Mouse (Mus musculus) liver, embryonic 13.5 days (tissue): ENCODE results near the gene Nfkbie. TPM values are rescaled to one million over a fixed set of nuclear protein-coding genes. Genes with fewer than 3 reads are reported as not detected.

Experiments used
- ATAC-seq: fragments of 200-750 bp; cut with Nextera tagmentation; 2 replicates; pipeline ENCODE4 v1.8.0; 2017; ENCODE audit warnings: low read depth, mild to moderate bottlenecking, moderate number of reproducible peaks, moderate library complexity
- DNase-seq: peaks from one replicate; pipeline ENCODE4 v3.0.0; 2022
- H3K27ac ChIP-seq: fragments of 300-500 bp; sonication (generic); 2 replicates; pipeline ENCODE4 v1.5.1; 2015; ENCODE audit warnings: moderate library complexity, mild to moderate bottlenecking, inconsistent platforms
- H3K27me3 ChIP-seq: fragments of 300-500 bp; sonication (generic); 2 replicates; pipeline ENCODE4 v1.6.1; 2015; ENCODE audit warnings: mild to moderate bottlenecking, inconsistent platforms
- H3K36me3 ChIP-seq: fragments of 300-500 bp; sonication (generic); 2 replicates; pipeline ENCODE4 v1.6.1; 2015; ENCODE audit warnings: mild to moderate bottlenecking, inconsistent platforms
- H3K4me1 ChIP-seq: fragments of 300-500 bp; sonication (generic); replicated peaks from 2 replicates; pipeline ENCODE4 v1.6.1; 2015; ENCODE audit warnings: inconsistent platforms
- H3K4me2 ChIP-seq: fragments of 300-500 bp; sonication (generic); 2 replicates; pipeline ENCODE4 v1.6.1; 2015; ENCODE audit warnings: inconsistent platforms, mild to moderate bottlenecking, moderate library complexity
- H3K4me3 ChIP-seq: fragments of 300-500 bp; sonication (generic); replicated peaks from 2 replicates; pipeline ENCODE4 v1.5.1; 2015; ENCODE audit warnings: mild to moderate bottlenecking, inconsistent platforms
- H3K9ac ChIP-seq: fragments of 300-500 bp; sonication (generic); 2 replicates; pipeline ENCODE4 v1.6.1; 2015; ENCODE audit warnings: mild to moderate bottlenecking, inconsistent platforms
- H3K9me3 ChIP-seq: fragments of 300-500 bp; sonication (generic); replicated peaks from 2 replicates; pipeline ENCODE4 v1.6.1; 2016; ENCODE audit warnings: inconsistent platforms
- WGBS: fragments of 180-500 bp; shearing (Covaris S2); methylation state at CpG from one replicate; pipeline ENCODE4 v1.1.7; 2015; ENCODE audit not compliant: insufficient replicate concordance; 5-methylcytosine and 5-hydroxymethylcytosine counted together
- polyA plus RNA-seq: library from polyadenylated mRNA; unstranded; fragments of >200 nt; fragmentation: Nextera tagmentation; extraction: Ambion mirVana; gene quantifications from 2 replicates; pipeline ENCODE4 v1.2.1, GENCODE M21; 2015

Gene Nfkbie
- polyA plus RNA-seq, 1 experiment from 2014 or later: 1.4 TPM

DNA sequence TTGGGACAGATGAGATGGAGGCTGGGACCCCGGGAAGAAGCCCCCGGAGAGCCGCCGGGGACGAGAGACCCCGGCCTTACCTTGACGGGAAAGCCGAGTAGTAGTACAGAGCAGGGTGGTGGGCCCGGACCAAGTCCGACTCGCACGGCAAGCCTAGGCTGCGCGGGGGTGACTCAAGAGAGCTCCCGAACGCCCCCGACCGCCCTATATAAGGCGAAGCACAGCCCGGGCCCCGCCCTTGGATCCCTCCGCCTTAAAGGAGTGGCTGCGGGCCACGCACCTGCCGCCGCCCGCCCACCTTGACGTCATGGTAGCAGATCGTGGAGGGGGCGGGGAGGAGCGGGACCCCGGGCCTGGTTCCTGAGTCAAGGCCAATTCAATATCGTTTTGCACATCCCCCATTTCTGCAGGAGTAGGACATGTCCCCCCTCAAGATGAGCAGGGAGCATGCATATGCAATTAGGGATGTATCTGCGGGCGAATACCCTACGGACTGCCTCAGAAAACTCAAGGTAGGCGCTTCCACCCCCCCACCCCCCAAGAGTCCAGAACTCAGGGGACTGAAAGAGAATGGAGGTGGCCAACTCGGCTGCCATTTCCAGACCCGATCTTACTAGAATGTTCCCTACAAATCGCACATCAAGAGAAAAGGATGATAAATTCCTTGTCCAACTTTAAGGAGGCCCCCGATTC, 17.7 kb downstream of the Nfkbie start, which contains the start of gene Hsp90ab1:
TSS of gene Hsp90ab1 (minus strand) at position 185 of the 693 bp plus-strand sequence.
- Histone ChIP-seq H3K4me2 (peak within 1 kb of the TSS; percentile 97), H3K9me3 (no peaks in the 10 kb centered on the region), H3K9ac (peak within 1 kb of the TSS; percentile 98), H3K27ac (peak within 1 kb of the TSS; percentile 95), H3K4me3 (peak within 1 kb of the TSS; percentile 96), H3K27me3 (no peaks in the 10 kb centered on the region), H3K4me1 (peaks cover 69% of the 10 kb centered on the region), H3K36me3 (peaks cover 39% of the 10 kb centered on the region)
- DNase-seq (peak; percentile 96), ATAC-seq (peak; percentile 72)
- under 1% methylated on average over 41 of the region's 41 CpGs for WGBS

DNA sequence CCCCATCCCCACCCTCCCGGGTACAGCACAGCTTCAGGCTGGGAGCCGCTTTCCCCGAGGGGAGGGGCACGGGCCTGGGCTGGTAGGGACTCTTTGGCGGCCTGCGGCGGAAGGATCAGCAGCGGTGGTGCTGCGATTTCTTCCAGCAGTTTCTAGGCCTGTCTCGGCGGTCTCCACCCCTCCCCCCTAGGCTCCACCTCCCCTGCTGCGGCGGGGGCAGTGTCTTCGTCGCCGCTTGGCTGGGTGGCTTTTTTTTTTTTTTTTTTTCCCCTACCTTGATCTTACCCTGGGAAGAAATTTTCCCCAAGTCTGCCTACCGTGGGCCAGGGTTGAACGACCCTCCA, 18.2 kb downstream of the Nfkbie start:
- WGBS: under 1% methylated on average over 17 of the region's 18 CpGs
- H3K36me3 ChIP-seq: peaks cover 34% of the 10 kb centered on the region
- peak overlapping the region; percentile 96 for H3K4me3 ChIP-seq
- H3K9me3 ChIP-seq: no peaks in the 10 kb centered on the region
- ATAC-seq (peak; percentile 62), DNase-seq (peak; percentile 91)
- H3K27ac ChIP-seq: peak overlapping the region; percentile 95
- H3K9ac ChIP-seq: peak overlapping the region; percentile 98
- peak overlapping the region; percentile 97 for H3K4me2 ChIP-seq
- H3K4me1 ChIP-seq: peaks cover 69% of the 10 kb centered on the region
- H3K27me3 ChIP-seq: no peaks in the 10 kb centered on the region

DNA sequence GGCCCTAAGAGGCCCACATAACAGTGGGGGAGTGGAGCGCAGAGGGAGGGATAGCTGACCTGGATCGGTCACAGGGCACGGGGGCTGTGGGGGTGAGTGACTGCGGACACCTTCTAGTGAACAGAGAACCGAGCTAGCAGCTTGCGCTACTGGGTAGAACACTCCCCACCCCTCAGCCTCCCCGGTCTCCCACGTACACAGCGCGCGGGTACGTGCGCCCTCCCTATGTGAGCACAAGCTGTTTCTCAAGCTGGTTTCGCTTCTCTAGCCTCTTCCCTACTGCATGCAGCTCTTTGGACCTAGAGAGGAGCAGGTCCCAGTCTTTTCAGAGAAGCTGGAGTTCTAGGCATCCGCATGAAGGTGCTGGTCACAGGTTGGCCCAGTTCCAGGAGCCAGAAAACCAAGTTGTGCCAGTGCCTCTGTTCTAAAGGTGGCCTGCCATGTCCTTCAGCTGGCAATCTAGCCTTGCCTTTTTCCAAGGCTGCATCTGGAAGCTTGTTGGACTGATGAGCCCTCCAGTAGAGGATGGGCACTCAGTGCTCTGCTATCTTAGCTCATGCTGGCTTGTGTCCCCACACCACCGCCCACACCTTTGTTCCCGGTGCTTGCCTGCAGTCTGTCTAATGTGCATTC, 18.7 kb downstream of the Nfkbie start:
- Histone ChIP-seq H3K4me3 (peak overlapping the region; percentile 96), H3K4me2 (peak overlapping the region; percentile 97), H3K27ac (peak overlapping the region; percentile 95), H3K27me3 (no peaks in the 10 kb centered on the region), H3K4me1 (peaks cover 69% of the 10 kb centered on the region), H3K9me3 (no peaks in the 10 kb centered on the region), H3K36me3 (peaks cover 29% of the 10 kb centered on the region), H3K9ac (peak overlapping the region; percentile 98)
- DNase-seq (peak; percentile 55), ATAC-seq (peak; percentile 47)
- WGBS: 2% methylated on average over 17 of the region's 17 CpGs

DNA sequence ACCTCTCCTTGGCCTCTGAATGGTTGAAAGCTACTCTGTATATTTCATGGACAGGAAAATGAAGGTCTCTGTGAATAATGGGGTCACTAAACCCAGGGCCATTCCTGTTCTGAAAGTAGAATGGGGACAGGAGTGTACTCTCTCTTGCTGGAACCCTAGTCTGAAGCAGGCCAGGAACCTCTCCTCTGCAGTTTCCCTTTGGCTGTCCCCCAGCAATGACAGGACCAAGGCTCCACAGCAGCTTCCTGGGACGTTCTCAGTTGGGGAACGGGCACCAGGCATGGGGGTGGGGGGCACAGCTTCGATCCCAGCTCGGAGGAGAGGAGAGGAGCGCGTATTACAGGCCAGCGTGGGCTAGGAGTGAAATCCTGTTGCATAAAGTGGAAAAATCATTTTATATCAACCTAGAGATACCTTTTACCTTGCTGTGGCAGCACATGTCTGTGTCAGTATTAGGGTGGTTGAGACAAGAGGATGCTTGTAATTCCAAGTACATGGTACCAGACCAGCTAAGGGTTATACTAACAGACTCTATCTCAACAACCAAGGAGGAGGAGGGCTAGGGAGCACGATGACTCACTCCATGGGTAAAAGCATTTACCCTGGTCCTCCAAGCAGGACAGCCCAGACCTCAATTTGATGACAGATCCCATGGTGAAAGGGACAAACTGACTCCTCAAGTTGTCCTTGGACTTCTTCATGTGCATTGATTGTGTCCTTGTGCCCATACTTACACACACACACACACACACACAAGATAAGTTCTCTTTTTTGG, 19.8 kb downstream of the Nfkbie start:
- no peaks in the 10 kb centered on the region for H3K27me3 ChIP-seq
- H3K4me3 ChIP-seq: no peak overlapping the region
- 85% methylated on average over 8 of the region's 8 CpGs for WGBS
- H3K36me3 ChIP-seq: peaks cover 18% of the 10 kb centered on the region
- no peak for ATAC-seq
- H3K27ac ChIP-seq: peak overlapping the region; percentile 95
- H3K4me1 ChIP-seq: peaks cover 70% of the 10 kb centered on the region
- H3K9ac ChIP-seq: peak overlapping the region; percentile 98
- no peak for DNase-seq
- H3K9me3 ChIP-seq: no peaks in the 10 kb centered on the region
- H3K4me2 ChIP-seq: peak overlapping the region; percentile 97

DNA sequence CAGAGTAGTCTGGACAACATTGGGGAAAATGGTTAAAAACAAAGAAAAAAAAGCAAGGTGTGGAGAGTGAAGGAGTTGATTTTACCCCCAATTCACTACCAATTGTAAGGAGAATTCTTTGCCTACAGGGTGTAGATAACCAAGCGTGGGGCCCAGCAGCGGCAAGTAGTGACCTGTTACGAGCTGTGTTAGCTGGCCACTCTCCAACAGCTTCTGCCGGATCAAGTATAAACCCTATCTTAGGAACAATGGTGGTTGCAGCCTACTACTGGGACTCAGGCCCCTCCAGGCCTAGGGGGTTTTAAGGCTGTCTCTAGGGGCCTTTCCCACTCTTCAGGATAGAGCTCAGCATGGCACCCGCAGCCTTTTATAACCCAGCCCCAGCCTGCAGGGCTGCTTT, 22.7 kb downstream of the Nfkbie start:
- no peak overlapping the region; the same call in 1 of the 2 replicates for H3K9ac ChIP-seq
- peaks cover 72% of the 10 kb centered on the region for H3K4me1 ChIP-seq
- ATAC-seq (no peak), DNase-seq (no peak)
- H3K4me2 ChIP-seq: no peak overlapping the region
- no peaks in the 10 kb centered on the region for H3K36me3 ChIP-seq
- H3K9me3 ChIP-seq: no peaks in the 10 kb centered on the region
- no peaks in the 10 kb centered on the region for H3K27me3 ChIP-seq
- H3K4me3 ChIP-seq: no peak overlapping the region
- WGBS: 62% methylated on average over 5 of the region's 5 CpGs
- H3K27ac ChIP-seq: peak overlapping the region; percentile 37; the same call in 1 of the 2 replicates

DNA sequence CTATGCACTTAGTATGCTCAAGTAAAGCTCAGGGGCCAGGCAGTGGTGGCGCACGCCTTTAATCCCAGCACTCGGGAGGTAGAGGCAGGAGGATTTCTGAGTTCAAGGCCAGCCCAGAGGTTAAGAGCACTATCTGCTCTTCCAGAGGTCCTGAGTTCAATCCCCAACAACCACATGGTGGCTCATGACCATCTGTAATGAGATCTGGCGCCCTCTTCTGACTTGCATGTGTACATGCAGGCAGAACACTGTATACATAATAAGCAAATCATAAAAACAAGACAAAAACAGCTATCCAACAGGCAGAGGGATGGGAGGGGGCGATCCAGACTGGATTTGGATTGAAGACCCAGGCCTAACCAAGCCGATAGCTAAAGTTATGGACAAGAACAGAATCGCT, 23.3 kb downstream of the Nfkbie start:
- WGBS: 55% methylated on average over 7 of the region's 7 CpGs
- Histone ChIP-seq H3K9me3 (no peaks in the 10 kb centered on the region), H3K4me2 (no peak overlapping the region), H3K36me3 (peaks cover under 1% of the 10 kb centered on the region; the same call in 1 of the 2 replicates), H3K4me3 (no peak overlapping the region), H3K9ac (no peak overlapping the region), H3K27me3 (no peaks in the 10 kb centered on the region), H3K4me1 (peaks cover 77% of the 10 kb centered on the region), H3K27ac (no peak overlapping the region)
- peak; percentile 51 for DNase-seq
- ATAC-seq: no peak

DNA sequence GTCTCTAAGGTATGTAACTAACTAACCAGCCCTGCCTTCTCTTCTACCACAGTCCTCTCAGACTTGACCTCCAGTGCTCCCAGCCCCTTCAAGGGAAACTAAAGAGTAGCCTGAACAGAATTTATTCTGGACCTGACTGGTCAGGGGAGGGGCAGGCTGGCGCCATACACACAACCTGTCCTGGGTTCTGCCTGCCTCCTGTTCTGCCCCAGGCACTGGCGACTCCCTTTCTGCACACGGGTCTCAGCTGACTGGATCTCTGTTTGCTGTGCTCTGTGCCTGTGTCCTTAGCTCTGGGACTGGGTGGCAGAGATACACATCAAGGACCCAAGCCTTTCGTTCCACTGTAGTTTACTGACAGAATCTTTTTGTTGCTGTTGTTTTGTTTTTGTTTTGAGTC, 24.1 kb downstream of the Nfkbie start:
- ATAC-seq: no peak
- no peak overlapping the region; the same call in 1 of the 2 replicates for H3K9ac ChIP-seq
- H3K36me3 ChIP-seq: peaks cover 8% of the 10 kb centered on the region
- H3K4me1 ChIP-seq: peaks cover 77% of the 10 kb centered on the region
- no peak overlapping the region for H3K4me2 ChIP-seq
- H3K27ac ChIP-seq: no peak overlapping the region
- no peak overlapping the region for H3K4me3 ChIP-seq
- DNase-seq: no peak
- H3K9me3 ChIP-seq: no peaks in the 10 kb centered on the region
- no peaks in the 10 kb centered on the region for H3K27me3 ChIP-seq
- 74% methylated on average over 4 of the region's 4 CpGs for WGBS

DNA sequence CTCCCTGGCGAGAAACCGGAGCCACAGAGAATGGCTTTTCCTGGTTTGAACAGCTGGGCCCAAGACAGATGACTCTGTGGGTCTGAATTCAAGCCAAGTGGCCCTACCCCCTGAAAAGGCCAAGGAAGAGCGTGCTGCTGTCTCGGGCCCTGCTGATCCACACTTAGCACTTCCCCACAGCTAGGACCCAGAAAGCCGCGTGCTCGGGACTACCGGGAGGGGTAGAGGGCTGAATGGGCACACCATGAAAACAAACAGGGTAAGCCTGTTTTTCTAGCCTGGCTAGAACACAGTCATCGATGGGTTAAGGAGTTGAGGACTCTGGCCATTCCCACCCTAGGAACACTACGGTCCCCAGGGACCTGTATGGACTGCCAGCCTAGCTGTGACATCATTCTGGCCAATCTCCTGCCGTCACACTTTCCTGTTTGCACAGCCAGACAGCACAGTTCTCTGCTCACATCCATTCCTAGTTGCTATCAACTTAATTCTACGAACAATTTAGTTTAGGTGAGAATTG, 25.5 kb downstream of the Nfkbie start:
- ATAC-seq (no peak), DNase-seq (no peak)
- Histone ChIP-seq H3K9me3 (no peaks in the 10 kb centered on the region), H3K4me3 (no peak overlapping the region), H3K4me1 (peaks cover 79% of the 10 kb centered on the region), H3K36me3 (peaks cover 22% of the 10 kb centered on the region), H3K27ac (peak overlapping the region; percentile 71), H3K9ac (peak overlapping the region; percentile 30), H3K4me2 (no peak overlapping the region), H3K27me3 (no peaks in the 10 kb centered on the region)
- WGBS: 36% methylated on average over 12 of the region's 12 CpGs

DNA sequence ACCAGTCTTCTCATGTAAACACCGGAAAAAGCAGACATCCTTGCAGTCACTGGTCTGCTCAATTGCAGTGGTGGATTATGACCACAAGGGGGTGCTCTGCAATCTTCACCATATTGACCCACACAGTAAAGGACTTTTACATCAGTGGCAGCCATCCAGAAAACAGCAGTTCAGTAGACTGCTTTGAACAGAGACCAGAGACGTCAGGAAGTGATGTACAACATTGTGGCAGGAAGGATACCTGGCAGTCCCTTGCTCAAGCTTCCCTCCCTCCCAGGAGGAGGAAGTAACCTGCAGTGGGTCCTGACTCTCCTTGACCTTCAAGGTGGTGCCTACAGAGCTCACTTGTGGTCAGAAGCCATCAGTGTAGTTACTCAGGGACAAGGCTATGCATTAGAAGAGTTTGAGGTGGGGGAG, 26.1 kb downstream of the Nfkbie start:
- Histone ChIP-seq H3K4me3 (no peak overlapping the region), H3K9me3 (no peaks in the 10 kb centered on the region), H3K27me3 (no peaks in the 10 kb centered on the region), H3K4me2 (peak overlapping the region; percentile 52), H3K27ac (peak overlapping the region; percentile 93), H3K9ac (peak overlapping the region; percentile 20; the same call in 1 of the 2 replicates), H3K4me1 (peaks cover 84% of the 10 kb centered on the region), H3K36me3 (peaks cover 28% of the 10 kb centered on the region)
- ATAC-seq (peak; percentile 27), DNase-seq (peak; percentile 71)
- WGBS: 8% methylated on average over 2 of the region's 2 CpGs

DNA sequence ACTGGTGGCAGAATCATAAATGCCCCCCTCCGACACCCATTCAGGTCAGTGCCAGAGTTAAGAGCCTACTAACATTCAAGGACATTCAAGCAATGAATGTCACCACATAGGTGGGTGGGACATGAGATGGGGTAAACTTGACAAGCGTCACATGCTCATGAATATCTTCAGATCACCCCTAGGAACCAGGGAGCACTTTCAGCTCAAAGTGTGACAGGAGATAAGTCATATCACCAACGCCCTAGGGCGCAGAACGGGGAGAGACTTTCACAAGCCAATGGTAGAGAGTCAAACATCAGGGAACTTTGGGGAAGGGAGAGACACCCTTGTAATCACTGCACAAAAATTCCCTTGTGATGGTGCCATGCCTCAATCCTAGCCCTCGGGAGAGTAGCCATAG, 26.7 kb downstream of the Nfkbie start:
- Histone ChIP-seq H3K4me3 (no peak overlapping the region), H3K4me2 (peak overlapping the region; percentile 52), H3K4me1 (peaks cover 84% of the 10 kb centered on the region), H3K27ac (peak overlapping the region; percentile 93), H3K27me3 (no peaks in the 10 kb centered on the region), H3K9ac (0 out of 2 replicates have a peak overlapping the region, but pooled peaks have one; percentile 22), H3K36me3 (peaks cover 34% of the 10 kb centered on the region), H3K9me3 (no peaks in the 10 kb centered on the region)
- DNase-seq (peak; percentile 65), ATAC-seq (peak; percentile 79)
- 37% methylated on average over 6 of the region's 6 CpGs for WGBS
